Mouse (Mus musculus): ENCODE data around the gene Flywch2. TPM values are rescaled to one million over a fixed set of nuclear protein-coding genes. Genes with fewer than 3 reads are reported as not detected.

Gene Flywch2
- polyA plus RNA-seq, 1 experiment from 2014 or later, result 96.5 TPM

- Histone ChIP-seq H3K4me2 (ENCODE audit: low read depth, low read length) (no peak overlapping the region), H3K9me3 (ENCODE audit: control insufficient read depth, low read length) (no peaks in the 10 kb centered on the region), H3K27ac (ENCODE audit: low read depth, low read length) (no peak overlapping the region), H3K4me1 (ENCODE audit: control insufficient read depth, insufficient read depth, low read length) (no peaks in the 10 kb centered on the region), H3K27me3 (ENCODE audit: control insufficient read depth, insufficient read depth, low read length) (no peaks in the 10 kb centered on the region), H3K9ac (replicated peaks; ENCODE audit: low read depth, low read length) (no peak overlapping the region), H3K36me3 (ENCODE audit: control insufficient read depth, insufficient read depth, low read length) (peaks cover 93% of the 10 kb centered on the region), H3K4me3 (ENCODE audit: low read depth, low read length) (no peak overlapping the region)
- 99% methylated on average over 5 of the region's 5 CpGs for WGBS
- ATAC-seq (ENCODE audit: low read depth), result no peak
Measured at GRCm38 (mm10) chr17:23820731-23821130, 34.9 kb upstream of the Flywch2 start.

DNA sequence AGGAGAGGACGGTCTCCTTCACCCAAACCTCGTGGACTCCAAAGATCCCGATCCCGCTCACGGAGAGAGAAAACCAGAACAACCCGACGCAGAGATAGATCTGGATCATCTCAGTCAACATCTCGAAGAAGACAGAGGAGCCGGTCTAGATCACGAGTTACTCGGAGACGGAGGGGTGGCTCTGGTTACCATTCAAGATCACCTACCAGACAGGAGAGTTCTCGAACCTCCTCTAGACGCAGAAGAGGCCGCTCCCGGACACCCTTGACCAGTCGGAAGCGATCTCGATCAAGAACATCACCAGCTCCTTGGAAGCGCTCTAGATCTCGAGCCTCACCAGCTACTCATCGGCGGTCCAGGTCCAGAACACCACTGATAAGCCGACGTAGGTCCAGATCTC is 33.4 kb upstream of the Flywch2 start:
- H3K9ac ChIP-seq (replicated peaks; ENCODE audit: low read depth, low read length), result no peak overlapping the region
- H3K9me3 ChIP-seq (ENCODE audit: control insufficient read depth, low read length), result no peaks in the 10 kb centered on the region
- H3K4me2 ChIP-seq (ENCODE audit: low read depth, low read length), result no peak overlapping the region
- H3K4me3 ChIP-seq (ENCODE audit: low read depth, low read length), result no peak overlapping the region
- over 99% methylated on average over 25 of the region's 25 CpGs for WGBS
- peaks cover 92% of the 10 kb centered on the region for H3K36me3 ChIP-seq (ENCODE audit: control insufficient read depth, insufficient read depth, low read length)
- no peak for ATAC-seq (ENCODE audit: low read depth)
- no peaks in the 10 kb centered on the region for H3K4me1 ChIP-seq (ENCODE audit: control insufficient read depth, insufficient read depth, low read length)
- no peak overlapping the region for H3K27ac ChIP-seq (ENCODE audit: low read depth, low read length)
- H3K27me3 ChIP-seq (ENCODE audit: control insufficient read depth, insufficient read depth, low read length), result no peaks in the 10 kb centered on the region

DNA sequence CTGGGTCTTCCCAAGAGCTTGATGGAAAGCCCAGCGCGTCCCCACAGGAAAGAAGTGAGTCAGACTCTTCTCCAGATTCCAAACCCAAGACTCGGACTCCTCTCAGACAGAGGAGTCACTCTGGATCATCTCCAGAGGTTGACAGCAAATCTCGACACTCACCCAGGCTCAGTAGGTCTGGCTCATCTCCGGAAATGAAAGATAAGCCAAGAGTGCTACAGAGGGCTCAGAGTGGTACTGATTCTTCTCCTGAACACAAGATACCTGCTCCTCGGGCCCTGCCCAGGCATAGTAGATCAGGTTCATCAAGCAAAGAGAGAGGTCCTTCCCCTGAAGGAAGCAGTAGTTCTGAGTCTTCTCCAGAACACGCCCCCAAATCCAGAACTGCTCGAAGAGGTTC is 32.7 kb upstream of the Flywch2 start:
- WGBS, result 96% methylated on average over 8 of the region's 8 CpGs
- H3K36me3 ChIP-seq (ENCODE audit: control insufficient read depth, insufficient read depth, low read length), result peaks cover 94% of the 10 kb centered on the region
- H3K4me2 ChIP-seq (ENCODE audit: low read depth, low read length), result no peak overlapping the region

DNA sequence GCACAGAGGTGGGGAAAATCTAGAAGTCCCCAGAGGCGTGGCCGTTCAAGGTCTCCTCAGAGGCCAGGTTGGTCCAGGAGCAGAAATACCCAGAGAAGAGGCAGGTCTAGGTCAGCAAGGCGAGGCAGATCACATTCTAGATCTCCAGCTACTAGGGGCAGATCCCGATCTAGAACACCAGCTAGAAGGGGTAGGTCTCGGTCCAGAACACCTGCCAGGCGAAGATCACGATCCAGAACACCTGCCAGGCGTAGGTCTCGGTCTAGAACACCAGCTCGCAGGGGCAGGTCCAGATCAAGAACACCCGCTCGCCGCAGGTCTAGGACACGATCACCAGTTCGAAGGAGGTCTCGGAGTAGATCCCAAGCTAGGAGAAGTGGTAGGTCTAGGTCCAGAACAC is 29.8 kb upstream of the Flywch2 start:
- H3K9ac ChIP-seq (replicated peaks; ENCODE audit: low read depth, low read length), result no peak overlapping the region
- no peaks in the 10 kb centered on the region for H3K9me3 ChIP-seq (ENCODE audit: control insufficient read depth, low read length)
- H3K4me1 ChIP-seq (ENCODE audit: control insufficient read depth, insufficient read depth, low read length), result no peaks in the 10 kb centered on the region
- WGBS, result 99% methylated on average over 16 of the region's 16 CpGs
- ATAC-seq (ENCODE audit: low read depth), result no peak
- H3K4me2 ChIP-seq (ENCODE audit: low read depth, low read length), result no peak overlapping the region
- H3K4me3 ChIP-seq (ENCODE audit: low read depth, low read length), result no peak overlapping the region
- H3K27ac ChIP-seq (ENCODE audit: low read depth, low read length), result no peak overlapping the region
- no peaks in the 10 kb centered on the region for H3K27me3 ChIP-seq (ENCODE audit: control insufficient read depth, insufficient read depth, low read length)
- H3K36me3 ChIP-seq (ENCODE audit: control insufficient read depth, insufficient read depth, low read length), result peaks cover 91% of the 10 kb centered on the region

More for the DNA sequence above, 32.7 kb upstream of the Flywch2 start:
- Histone ChIP-seq H3K9me3 (ENCODE audit: control insufficient read depth, low read length) (no peaks in the 10 kb centered on the region), H3K4me1 (ENCODE audit: control insufficient read depth, insufficient read depth, low read length) (no peaks in the 10 kb centered on the region), H3K9ac (replicated peaks; ENCODE audit: low read depth, low read length) (no peak overlapping the region), H3K4me3 (ENCODE audit: low read depth, low read length) (no peak overlapping the region), H3K27ac (ENCODE audit: low read depth, low read length) (no peak overlapping the region), H3K27me3 (ENCODE audit: control insufficient read depth, insufficient read depth, low read length) (no peaks in the 10 kb centered on the region)
- no peak for ATAC-seq (ENCODE audit: low read depth)

- peaks cover 41% of the 10 kb centered on the region for H3K36me3 ChIP-seq (ENCODE audit: control insufficient read depth, insufficient read depth, low read length)
- no peak overlapping the region for H3K9ac ChIP-seq (replicated peaks; ENCODE audit: low read depth, low read length)
- WGBS, result 91% methylated on average over 3 of the region's 3 CpGs
- no peak overlapping the region for H3K4me2 ChIP-seq (ENCODE audit: low read depth, low read length)
- peaks cover 26% of the 10 kb centered on the region for H3K4me1 ChIP-seq (ENCODE audit: control insufficient read depth, insufficient read depth, low read length)
- no peak overlapping the region for H3K27ac ChIP-seq (ENCODE audit: low read depth, low read length)
- H3K4me3 ChIP-seq (ENCODE audit: low read depth, low read length), result no peak overlapping the region
- no peaks in the 10 kb centered on the region for H3K27me3 ChIP-seq (ENCODE audit: control insufficient read depth, insufficient read depth, low read length)
- no peak for ATAC-seq (ENCODE audit: low read depth)
- H3K9me3 ChIP-seq (ENCODE audit: control insufficient read depth, low read length), result no peaks in the 10 kb centered on the region
Measured at GRCm38 (mm10) chr17:23807918-23808317, 22.0 kb upstream of the Flywch2 start.

DNA sequence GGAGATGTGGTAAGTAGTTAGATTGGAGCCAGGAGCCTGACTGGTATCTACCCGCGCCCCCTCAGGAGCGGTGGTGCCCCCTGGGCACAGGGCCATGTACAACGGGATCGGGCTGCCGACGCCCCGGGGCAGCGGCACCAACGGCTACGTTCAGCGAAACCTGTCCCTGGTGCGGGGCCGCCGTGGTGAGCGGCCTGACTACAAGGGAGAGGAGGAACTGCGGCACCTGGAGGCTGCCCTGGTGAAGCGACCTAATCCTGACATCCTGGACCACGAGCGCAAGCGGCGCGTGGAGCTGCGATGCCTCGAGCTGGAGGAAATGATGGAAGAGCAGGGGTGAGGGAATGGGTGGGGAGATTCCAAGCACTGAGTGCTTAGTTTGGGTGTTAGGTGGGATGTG is 21.0 kb upstream of the Flywch2 start:
- WGBS, result 82% methylated on average over 25 of the region's 25 CpGs
- Histone ChIP-seq H3K36me3 (ENCODE audit: control insufficient read depth, insufficient read depth, low read length) (peaks cover 33% of the 10 kb centered on the region), H3K4me1 (ENCODE audit: control insufficient read depth, insufficient read depth, low read length) (peaks cover 28% of the 10 kb centered on the region), H3K9me3 (ENCODE audit: control insufficient read depth, low read length) (no peaks in the 10 kb centered on the region), H3K27me3 (ENCODE audit: control insufficient read depth, insufficient read depth, low read length) (no peaks in the 10 kb centered on the region), H3K4me3 (ENCODE audit: low read depth, low read length) (no peak overlapping the region), H3K9ac (replicated peaks; ENCODE audit: low read depth, low read length) (no peak overlapping the region), H3K4me2 (ENCODE audit: low read depth, low read length) (peak overlapping the region; percentile 9; the same call in 1 of the 2 replicates), H3K27ac (ENCODE audit: low read depth, low read length) (no peak overlapping the region)
- no peak for ATAC-seq (ENCODE audit: low read depth)

DNA sequence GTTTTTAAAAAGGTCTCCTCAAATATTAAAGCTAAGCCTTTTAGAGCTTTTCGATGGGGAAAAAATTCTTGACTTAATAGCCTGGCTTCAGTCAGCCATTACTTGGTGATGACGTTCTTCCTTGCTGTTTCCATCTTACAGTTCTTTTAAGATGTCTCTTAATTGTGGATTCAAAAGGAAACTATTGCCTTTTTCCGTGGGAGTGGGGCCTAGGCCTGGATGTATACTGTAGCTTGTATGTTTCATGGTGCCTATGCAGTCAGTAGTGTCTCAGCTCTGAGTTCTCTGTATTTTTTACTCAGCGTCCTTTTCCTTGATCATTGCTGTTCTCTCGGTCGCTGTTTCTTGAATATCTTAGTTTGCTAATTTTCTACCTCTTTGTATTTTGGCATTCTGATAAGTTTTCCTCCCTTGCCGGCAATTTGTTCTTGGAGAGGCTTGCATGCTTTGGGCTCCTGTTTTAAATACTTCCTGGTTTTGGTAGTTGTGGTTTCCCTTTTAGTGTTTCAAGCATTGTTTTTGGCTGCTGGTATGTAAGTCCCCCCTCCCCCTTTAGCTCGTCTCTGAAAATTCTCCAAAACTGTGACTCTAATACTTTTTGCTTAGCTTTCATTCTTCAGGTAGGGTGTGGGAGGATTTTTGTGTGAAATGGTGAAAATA is 18.7 kb upstream of the Flywch2 start:
- peaks cover 28% of the 10 kb centered on the region for H3K4me1 ChIP-seq (ENCODE audit: control insufficient read depth, insufficient read depth, low read length)
- peak overlapping the region; percentile 96 for H3K4me2 ChIP-seq (ENCODE audit: low read depth, low read length)
- H3K36me3 ChIP-seq (ENCODE audit: control insufficient read depth, insufficient read depth, low read length), result peaks cover 11% of the 10 kb centered on the region; the same call in 1 of the 2 replicates
- no peaks in the 10 kb centered on the region for H3K27me3 ChIP-seq (ENCODE audit: control insufficient read depth, insufficient read depth, low read length)
- peak overlapping the region; percentile 96 for H3K4me3 ChIP-seq (ENCODE audit: low read depth, low read length)
- no peak for ATAC-seq (ENCODE audit: low read depth)
- peak overlapping the region; percentile 92 for H3K9ac ChIP-seq (replicated peaks; ENCODE audit: low read depth, low read length)
- WGBS, result 7% methylated on average over 8 of the region's 8 CpGs
- no peaks in the 10 kb centered on the region for H3K9me3 ChIP-seq (ENCODE audit: control insufficient read depth, low read length)
- H3K27ac ChIP-seq (ENCODE audit: low read depth, low read length), result no peak overlapping the region

GRCm38 (mm10) chr17:23803366-23804041 is 17.6 kb upstream of the Flywch2 start:
- H3K27ac ChIP-seq (ENCODE audit: low read depth, low read length), result peak overlapping the region; percentile 99
- peaks cover 28% of the 10 kb centered on the region for H3K4me1 ChIP-seq (ENCODE audit: control insufficient read depth, insufficient read depth, low read length)
- peak overlapping the region; percentile 96 for H3K4me3 ChIP-seq (ENCODE audit: low read depth, low read length)
- peak; percentile 65 for ATAC-seq (ENCODE audit: low read depth)
- no peaks in the 10 kb centered on the region for H3K9me3 ChIP-seq (ENCODE audit: control insufficient read depth, low read length)
- H3K36me3 ChIP-seq (ENCODE audit: control insufficient read depth, insufficient read depth, low read length), result 0 out of 2 replicates have a peak, but pooled peaks cover under 1% of the 10 kb centered on the region
- peak overlapping the region; percentile 92 for H3K9ac ChIP-seq (replicated peaks; ENCODE audit: low read depth, low read length)
- H3K4me2 ChIP-seq (ENCODE audit: low read depth, low read length), result peak overlapping the region; percentile 96
- H3K27me3 ChIP-seq (ENCODE audit: control insufficient read depth, insufficient read depth, low read length), result no peaks in the 10 kb centered on the region
- WGBS, result under 1% methylated on average over 49 of the region's 83 CpGs

DNA sequence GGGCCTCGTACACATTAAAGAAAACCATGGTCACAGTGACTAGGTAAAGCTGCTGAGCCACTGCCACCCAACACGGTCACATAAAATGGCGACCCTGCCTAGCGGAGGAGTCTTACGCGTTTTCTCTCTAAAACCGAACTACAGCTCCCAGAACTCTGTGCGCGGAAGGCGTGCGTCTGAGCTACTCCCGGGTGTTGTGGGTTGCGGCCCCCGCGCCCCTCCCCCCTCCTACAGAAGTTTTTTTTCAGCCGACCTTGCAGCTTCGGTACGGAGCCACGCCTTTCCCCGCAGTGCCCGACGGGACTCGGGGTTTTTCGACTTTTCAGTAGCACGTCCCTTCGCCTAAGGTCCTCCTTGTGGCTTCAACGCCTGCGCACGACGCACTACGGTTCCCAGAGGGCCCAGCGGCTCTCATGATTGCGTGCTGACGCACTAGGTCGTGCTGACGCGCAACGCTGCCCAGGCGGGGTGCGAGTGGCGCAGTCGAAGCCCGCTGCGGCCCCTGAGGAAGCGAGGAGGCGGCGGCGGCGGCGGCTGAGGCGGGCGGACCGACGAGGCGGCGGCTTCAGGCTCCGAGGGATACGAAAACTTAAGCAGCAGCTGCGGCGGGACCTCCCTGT is 17.0 kb upstream of the Flywch2 start:
- Histone ChIP-seq H3K36me3 (ENCODE audit: control insufficient read depth, insufficient read depth, low read length) (no peaks in the 10 kb centered on the region), H3K27ac (ENCODE audit: low read depth, low read length) (peak overlapping the region; percentile 99), H3K4me3 (ENCODE audit: low read depth, low read length) (peak overlapping the region; percentile 96), H3K4me1 (ENCODE audit: control insufficient read depth, insufficient read depth, low read length) (peaks cover 28% of the 10 kb centered on the region), H3K27me3 (ENCODE audit: control insufficient read depth, insufficient read depth, low read length) (no peaks in the 10 kb centered on the region), H3K9me3 (ENCODE audit: control insufficient read depth, low read length) (no peaks in the 10 kb centered on the region), H3K4me2 (ENCODE audit: low read depth, low read length) (peak overlapping the region; percentile 60), H3K9ac (replicated peaks; ENCODE audit: low read depth, low read length) (peak overlapping the region; percentile 92)
- under 1% methylated on average over 56 of the region's 60 CpGs for WGBS
- peak; percentile 98 for ATAC-seq (ENCODE audit: low read depth)
